Mouse (Mus musculus): ENCODE measurements around the gene Eif4h.
A peak's percentile ranks its signal among the peaks of the same experiment; 100 is the strongest.

Eif4h gene

GRCm38 (mm10) chr5:134607121-134607520 lies 32.2 kb downstream of the Eif4h start:
- DNase-seq (ENCODE audit: low read depth, low spot score): no peak

- DNase-seq (ENCODE audit: low read depth, low spot score): no peak
Measured at GRCm38 (mm10) chr5:134606314-134606713, 33.0 kb downstream of the Eif4h start.

- no peak for DNase-seq (ENCODE audit: low read depth, low spot score)
Measured at GRCm38 (mm10) chr5:134604376-134604775, 34.9 kb downstream of the Eif4h start.

- DNase-seq (ENCODE audit: low read depth, low spot score): no peak
Measured at GRCm38 (mm10) chr5:134597711-134598110, 41.6 kb downstream of the Eif4h start.

- no peak for DNase-seq (ENCODE audit: low read depth, low spot score)
Measured at GRCm38 (mm10) chr5:134593093-134593492, 46.2 kb downstream of the Eif4h start.

- DNase-seq (ENCODE audit: low read depth, low spot score): no peak
Measured at GRCm38 (mm10) chr5:134592026-134592581, 47.2 kb downstream of the Eif4h start.

- no peak for DNase-seq (ENCODE audit: low read depth, low spot score)
Measured at GRCm38 (mm10) chr5:134589900-134590299, 49.4 kb downstream of the Eif4h start.

GRCm38 (mm10) chr5:134584798-134585197 lies 54.5 kb downstream of the Eif4h start:
- no peak for DNase-seq (ENCODE audit: low read depth, low spot score)

GRCm38 (mm10) chr5:134583884-134584213 lies 55.4 kb downstream of the Eif4h start:
- DNase-seq (ENCODE audit: low read depth, low spot score): no peak

- DNase-seq (ENCODE audit: low read depth, low spot score): no peak
Measured at GRCm38 (mm10) chr5:134583006-134583883, 56.0 kb downstream of the Eif4h start.

GRCm38 (mm10) chr5:134582221-134582907 lies 56.9 kb downstream of the Eif4h start:
- peak; percentile 96 for DNase-seq (ENCODE audit: low read depth, low spot score)

GRCm38 (mm10) chr5:134581146-134581545 lies 58.1 kb downstream of the Eif4h start, which contains the start of gene Rfc2:
Gene Rfc2 (plus strand): TSS chr5:134581366.
- no peak for DNase-seq (ENCODE audit: low read depth, low spot score)

GRCm38 (mm10) chr5:134579135-134579534 lies 60.2 kb downstream of the Eif4h start:
- DNase-seq (ENCODE audit: low read depth, low spot score): peak; percentile 66

GRCm38 (mm10) chr5:134577534-134577933 lies 61.8 kb downstream of the Eif4h start:
- no peak for DNase-seq (ENCODE audit: low read depth, low spot score)

- no peak for DNase-seq (ENCODE audit: low read depth, low spot score)
Measured at GRCm38 (mm10) chr5:134576517-134577220, 62.6 kb downstream of the Eif4h start.

GRCm38 (mm10) chr5:134575833-134576232 lies 63.5 kb downstream of the Eif4h start:
- no peak for DNase-seq (ENCODE audit: low read depth, low spot score)

- no peak for DNase-seq (ENCODE audit: low read depth, low spot score)
Measured at GRCm38 (mm10) chr5:134572508-134573214, 66.6 kb downstream of the Eif4h start.

- peak; percentile 68 for DNase-seq (ENCODE audit: low read depth, low spot score)
Measured at GRCm38 (mm10) chr5:134571730-134572507, 67.4 kb downstream of the Eif4h start.

Measured in ES-CJ7 (cell line).